Mouse (Mus musculus) CD8-positive naive resting alpha-beta T cell, adult 57 days (primary cell): Measurements from ENCODE around the gene Npepps. TPM values are rescaled to one million over a fixed set of nuclear protein-coding genes. Genes with fewer than 3 reads are reported as not detected.

ENCODE experiments used
- total RNA-seq: library from RNA; stranded (reverse); gene quantifications from one replicate; pipeline ENCODE4 v1.2.4, GENCODE M21; 2023

Gene Npepps
- 77.5 TPM for total RNA-seq

DNA sequence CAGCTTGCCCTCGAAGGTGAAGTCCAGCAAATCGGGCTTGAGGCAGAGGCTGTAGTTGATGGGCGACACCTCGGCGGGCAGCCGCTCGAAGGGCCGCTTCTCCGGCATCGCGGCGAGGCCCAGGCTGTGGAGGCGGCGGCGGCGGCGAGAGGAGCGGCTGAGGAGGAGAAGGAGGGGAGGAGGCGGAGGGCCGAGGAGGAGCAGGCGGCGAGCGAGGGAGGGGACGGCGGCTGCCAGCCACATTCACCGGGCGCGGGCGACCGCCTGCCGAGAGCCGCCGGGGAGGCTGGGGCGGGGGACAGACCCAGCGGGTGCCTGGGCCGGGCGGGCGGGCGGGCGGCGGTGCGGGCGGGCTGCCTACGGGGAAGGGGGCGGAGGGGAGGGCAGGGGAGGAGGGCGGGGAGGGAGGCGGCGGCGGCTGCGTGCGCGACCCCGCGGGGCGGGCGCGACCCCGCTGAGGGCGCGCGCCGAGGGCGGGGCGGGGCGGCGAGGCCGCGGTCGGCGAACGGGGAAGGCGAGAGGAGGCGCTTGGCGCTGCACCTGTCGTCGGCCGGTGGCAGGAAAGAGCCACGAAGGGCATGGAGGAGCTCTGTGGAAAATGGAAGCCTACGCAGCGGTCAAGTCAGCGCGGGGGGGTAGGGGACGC lies at the start of gene Npepps:
Gene Npepps, minus strand, starts transcription at position 423 of the 646 bp plus-strand sequence.

GRCm38 (mm10) chr11:97315504-97316503 lies 35.4 kb upstream of the Npepps start, which contains the start of gene Mrpl45:
TSS of gene Mrpl45 (plus strand) at chr11:97315716.

GRCm38 (mm10) chr11:97187764-97188642 lies 92.4 kb downstream of the Npepps start, which contains the start of gene Kpnb1:
TSS of gene Kpnb1 (minus strand) at chr11:97187881.

Other genes starting within 250 kb of the Npepps start
- not detected for gene Lrrc46, start 239.2 kb downstream of the Npepps start, total RNA-seq
- 44.2 TPM for gene Mrpl10, start 239.1 kb downstream of the Npepps start, total RNA-seq
- gene Osbpl7, start 230.0 kb downstream of the Npepps start, total RNA-seq: 34.8 TPM
- gene Tbx21, start 165.3 kb downstream of the Npepps start, total RNA-seq: 2.4 TPM
- gene Tbkbp1, start 129.1 kb downstream of the Npepps start, total RNA-seq: 0.89 TPM
- 140 TPM for gene Kpnb1, start 92.8 kb downstream of the Npepps start, total RNA-seq
- gene Mrpl45, start 35.1 kb upstream of the Npepps start, total RNA-seq: 13.8 TPM
- gene Gpr179, start 71.4 kb upstream of the Npepps start, total RNA-seq: not detected
- gene Socs7, start 81.9 kb upstream of the Npepps start, total RNA-seq: 15.9 TPM
- gene Arhgap23, start 134.9 kb upstream of the Npepps start, total RNA-seq: 0.67 TPM
- gene 4933428G20Rik, start 219.7 kb upstream of the Npepps start, total RNA-seq: not detected